Mouse (Mus musculus) ES-E14 (cell line): ENCODE results near the gene Aplp2.

Experiments
- CHD2 ChIP-seq: IDR thresholded peaks from 2 replicates; pipeline ENCODE4 v1.6.1; 2014; ENCODE audit warnings: mild to moderate bottlenecking, low read depth, low read length, inconsistent platforms
- MAFK ChIP-seq: IDR thresholded peaks from 2 replicates; pipeline ENCODE4 v1.6.1; 2014; ENCODE audit warnings: mild to moderate bottlenecking, low read depth, low read length, inconsistent platforms; ENCODE audit not compliant: insufficient read depth
- ZC3H11A ChIP-seq: IDR thresholded peaks from 2 replicates; pipeline ENCODE4 v1.6.1; 2012; ENCODE audit warnings: low read depth, mild to moderate bottlenecking, inconsistent platforms, low read length, borderline replicate concordance
- ZNF384 ChIP-seq: IDR thresholded peaks from 2 replicates; pipeline ENCODE4 v1.6.1; 2012; ENCODE audit warnings: low read depth, low read length, inconsistent platforms

DNA sequence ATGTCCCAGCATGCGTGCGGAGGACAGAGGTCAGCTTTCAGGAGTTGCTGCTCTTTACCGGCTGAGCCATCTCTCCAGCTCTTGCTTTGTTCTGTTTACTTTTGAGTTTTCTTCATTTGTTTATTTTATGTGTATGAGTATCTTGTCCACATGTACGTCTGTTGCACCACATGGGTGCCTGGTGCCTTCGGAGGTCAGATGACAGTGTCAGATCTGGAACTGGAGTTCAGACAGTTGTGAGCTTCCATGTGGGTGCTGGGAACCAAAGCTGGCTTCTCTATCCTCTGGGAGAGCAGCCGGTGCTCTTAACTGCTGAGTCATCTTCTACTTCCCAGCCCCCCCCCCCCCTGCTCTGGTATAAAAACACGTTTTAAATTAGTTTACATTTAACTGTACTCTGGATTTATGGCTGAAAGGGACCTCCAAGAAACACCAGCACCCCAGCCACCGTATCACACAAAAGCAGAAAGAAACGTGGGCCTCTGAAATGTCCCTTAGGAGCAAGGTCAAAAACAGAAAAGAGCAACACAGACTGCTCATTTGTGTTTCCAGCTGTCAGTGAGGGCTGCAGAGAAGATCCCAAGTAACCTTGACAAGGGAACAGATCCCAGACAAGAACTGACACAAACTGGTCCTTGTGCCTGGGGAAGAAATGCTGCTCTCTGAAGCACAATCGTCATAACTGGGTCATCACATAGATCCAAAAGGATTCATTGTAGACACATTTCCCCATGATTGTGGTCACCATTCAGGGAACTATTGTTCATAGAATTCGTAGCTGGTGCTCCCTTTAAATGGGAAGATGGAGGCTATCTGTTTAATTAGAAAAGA is 42.5 kb upstream of the Aplp2 start:
- TF ChIP-seq ZNF384 (no peak), MAFK (peak; percentile 91), ZC3H11A (no peak), CHD2 (no peak)
